Mouse (Mus musculus): ENCODE data around the gene Gabrd.

Gabrd gene

GRCm38 (mm10) chr4:155343415-155344298 is 54.3 kb downstream of the Gabrd start:
- DNase-seq = no peak

GRCm38 (mm10) chr4:155336284-155337050 is 61.4 kb downstream of the Gabrd start:
- DNase-seq = no peak

Measured in kidney, postnatal 36 days (tissue).